Mouse (Mus musculus): ENCODE results near the gene Lrp8. TPM values are rescaled to one million over a fixed set of nuclear protein-coding genes. Genes with fewer than 3 reads are reported as not detected.
A peak's percentile ranks its signal among the peaks of the same experiment; 100 is the strongest.

Lrp8 gene
- total RNA-seq, 4 experiments from 2014 or later = 79.9 to 98.4 (median 85.1) TPM

DNA sequence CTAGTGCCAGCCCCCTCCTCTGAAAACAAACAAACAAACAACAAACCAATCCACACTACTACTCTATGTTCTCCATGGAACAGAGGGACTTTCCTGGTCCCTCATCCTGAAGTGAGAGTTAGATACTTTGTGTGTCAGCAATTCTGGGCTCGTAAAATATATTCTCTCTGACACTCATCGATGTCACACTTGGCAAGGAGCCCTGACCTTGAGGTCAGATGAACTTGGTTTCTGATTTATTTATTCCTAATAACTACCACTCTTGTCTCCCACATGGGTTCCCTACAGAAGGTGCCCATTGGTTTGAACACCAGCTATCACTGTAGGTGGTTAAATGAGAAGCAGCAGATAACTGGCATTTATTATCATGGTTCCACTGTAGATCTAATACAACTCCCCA lies 118.3 kb downstream of the Lrp8 start:
- no peak for DNase-seq (ENCODE audit: low spot score in 2 of 2)

DNA sequence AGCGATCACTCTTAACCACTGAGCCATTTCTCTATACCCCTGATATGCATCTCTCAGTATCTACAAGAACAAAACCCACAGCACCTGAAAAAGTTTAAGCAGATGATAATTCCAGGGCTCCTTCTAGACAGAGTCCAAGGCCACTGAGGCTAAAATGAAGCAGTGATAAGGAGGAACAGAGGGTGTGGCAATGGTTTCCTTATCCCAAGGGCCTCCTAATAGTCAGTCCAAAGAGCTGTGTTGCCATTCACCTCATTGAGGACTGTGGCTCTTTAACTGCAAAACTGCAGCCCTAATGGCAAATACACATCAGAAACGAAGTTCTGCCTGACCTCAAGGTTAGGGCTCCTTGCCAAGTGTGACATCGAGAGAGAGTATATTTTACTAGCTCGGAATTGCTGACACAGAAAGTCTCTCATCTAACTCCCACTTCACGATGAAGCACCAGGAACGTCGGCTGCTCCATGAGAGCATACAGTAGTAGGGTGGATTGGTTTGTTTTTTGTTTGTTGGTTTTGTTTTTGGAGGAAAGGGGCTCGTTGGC lies 119.2 kb downstream of the Lrp8 start:
- DNase-seq (ENCODE audit: low spot score in 2 of 2) = no peak

DNA sequence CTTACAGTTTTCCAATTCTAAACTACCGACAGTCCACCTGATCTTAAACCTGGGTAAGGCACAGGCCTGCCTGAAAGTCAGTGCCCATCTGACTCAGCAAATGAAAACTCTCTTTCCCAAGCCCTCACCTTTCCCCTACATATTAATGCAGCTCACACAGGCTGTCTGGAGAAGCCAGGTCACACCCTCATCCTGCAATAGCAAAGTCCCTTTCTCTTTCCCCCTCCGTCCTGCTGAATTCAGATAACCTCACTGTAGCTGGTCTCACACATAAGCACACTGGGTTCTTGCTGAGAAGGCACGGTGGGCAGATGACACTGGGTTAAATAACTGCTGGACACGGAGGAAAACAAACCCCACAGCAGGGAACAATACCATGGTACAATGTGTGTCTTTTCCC lies 119.9 kb downstream of the Lrp8 start:
- DNase-seq (ENCODE audit: low spot score in 2 of 2) = no peak

DNA sequence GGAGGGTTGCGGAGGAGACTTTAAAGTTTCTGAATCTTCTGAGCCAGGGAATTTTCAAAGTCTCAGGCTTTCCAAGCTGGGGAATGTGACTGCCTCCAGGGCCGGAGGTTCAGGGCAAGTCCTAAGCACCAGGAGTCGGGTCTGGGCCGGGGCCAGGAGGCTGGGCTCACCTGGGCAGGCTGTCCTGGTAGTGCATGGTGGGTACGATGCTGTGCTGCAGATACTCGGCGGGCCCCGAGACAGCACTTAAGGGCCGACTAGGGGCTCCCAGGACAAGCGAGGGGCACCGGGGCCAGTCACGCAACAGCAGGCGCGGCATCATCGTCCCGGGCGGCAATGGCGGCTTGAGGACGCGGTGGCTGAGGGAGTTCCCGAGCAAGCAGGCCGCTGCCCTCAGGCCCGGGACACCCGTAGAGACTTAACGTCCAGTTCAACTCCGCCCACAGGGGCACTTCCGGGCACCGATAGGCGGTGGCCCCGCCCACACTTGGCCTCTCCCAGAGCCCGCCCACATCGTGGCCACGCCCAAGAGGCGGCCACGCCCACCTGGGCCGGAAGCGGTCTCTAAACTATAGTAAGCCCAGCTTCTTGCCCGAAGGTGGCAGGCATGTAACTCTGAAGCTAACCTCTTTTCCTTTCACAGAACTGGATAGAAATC lies 121.2 kb downstream of the Lrp8 start, which contains the start of gene Cpt2:
Gene Cpt2 (minus strand): TSS at position 466 of the 658 bp plus-strand sequence.
- DNase-seq (ENCODE audit: low spot score in 2 of 2) = peak; percentile 42 to 79

DNA sequence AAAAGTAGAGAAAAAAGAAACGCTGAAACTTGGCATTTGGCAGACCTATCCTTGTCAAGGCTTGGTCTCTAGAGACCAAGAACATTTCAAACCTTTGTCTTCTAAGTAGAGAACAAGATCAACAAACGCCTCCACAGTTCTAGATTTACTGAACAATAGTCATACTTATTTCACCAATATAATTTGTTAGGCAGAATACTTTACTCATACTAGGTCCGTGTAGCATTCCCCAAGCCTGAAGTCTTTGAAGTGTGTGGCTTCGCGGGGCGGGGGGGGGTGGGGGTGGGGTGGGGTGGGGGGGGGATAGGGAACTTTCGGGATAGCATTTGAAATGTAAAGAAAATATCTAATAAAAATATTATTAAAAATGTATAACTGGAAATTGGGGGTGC lies 121.7 kb downstream of the Lrp8 start:
- DNase-seq (ENCODE audit: low spot score in 2 of 2) = no peak

Other genes with a start within 250 kb of the Lrp8 start
- 1 to 10 TPM in 1 of 4 experiments, under 1 TPM in 3; 0.27 to 1.0 (median 0.62) TPM for gene Dmrtb1, start 118.0 kb upstream of the Lrp8 start, total RNA-seq (2022)
- gene Magoh, start 77.5 kb downstream of the Lrp8 start, total RNA-seq (2022) = 10 to 100 TPM; 34.5 to 39.3 (median 36.4) TPM
- gene 0610037L13Rik, start 87.6 kb downstream of the Lrp8 start, total RNA-seq (2022) = 10 to 100 TPM; 51.1 to 59.8 (median 55.1) TPM
- 10 to 100 TPM in 1 of 4 experiments, 1 to 10 TPM in 3; 5.8 to 11.3 (median 8.4) TPM for gene Cpt2, start 121.3 kb downstream of the Lrp8 start, total RNA-seq (2022)
- gene Slc1a7, start 166.1 kb downstream of the Lrp8 start, total RNA-seq (2022) = under 1 TPM in 3 of 4 experiments, not detected in 1; 0.24 to 0.42 (median 0.27) TPM